Mouse (Mus musculus) CH12.LX (cell line): Measurements from ENCODE around the gene Il5. TPM values are rescaled to one million over a fixed set of nuclear protein-coding genes. Genes with fewer than 3 reads are reported as not detected.

Source experiments
- DNase-seq: peaks from one replicate; pipeline ENCODE4 v3.0.0-alpha.2; 2013; ENCODE audit errors: extremely low read depth
- H3K27ac ChIP-seq: 2 replicates; pipeline ENCODE4 v1.5.1; 2012; ENCODE audit warnings: low read depth, mild to moderate bottlenecking, control low read depth, moderate library complexity; ENCODE audit not compliant: insufficient read depth
- H3K27me3 ChIP-seq: replicated peaks from 2 replicates; pipeline ENCODE3; 2012; ENCODE audit warnings: inconsistent platforms
- H3K36me3 ChIP-seq, 2 experiments: replicated peaks in 1 of 2; 2 replicates each; pipeline versions ENCODE3 to v1.6.1; 2012; ENCODE audit warnings: inconsistent platforms in 1 of 2, low read length in 1 of 2, mild to moderate bottlenecking in 1 of 2, mixed read lengths in 1 of 2, moderate library complexity in 1 of 2; ENCODE audit not compliant: control insufficient read depth in 1 of 2, insufficient read depth in 1 of 2
- H3K4me1 ChIP-seq, 2 experiments: 2 replicates each; pipeline ENCODE4 v1.6.1; 2012; ENCODE audit warnings: inconsistent platforms in 1 of 2, moderate library complexity in 1 of 2; ENCODE audit not compliant: insufficient read depth in 2 of 2, control insufficient read depth in 1 of 2
- H3K4me2 ChIP-seq: 2 replicates; pipeline ENCODE4 v1.6.1; 2012; ENCODE audit warnings: low read depth, mild to moderate bottlenecking, control low read depth; ENCODE audit not compliant: poor library complexity, insufficient read depth, severe bottlenecking
- H3K4me3 ChIP-seq, 3 experiments: fragments of 150-350 bp in 1 of 3; sonication (generic) in 1 of 3; replicated peaks in 1 of 3; 2 replicates each; pipeline versions ENCODE3 to v1.5.1; 2011 to 2012; ENCODE audit warnings: low read depth in 2 of 3, low read length in 2 of 3, mild to moderate bottlenecking in 2 of 3, moderate library complexity in 2 of 3, control low read depth in 1 of 3, improper control_type of control experiment in 1 of 3, inconsistent platforms in 1 of 3, mixed read lengths in 1 of 3; ENCODE audit not compliant: poor library complexity in 1 of 3
- H3K79me2 ChIP-seq: replicated peaks from 2 replicates; pipeline ENCODE4 v1.6.1; 2012; ENCODE audit warnings: mild to moderate bottlenecking, moderate library complexity; ENCODE audit not compliant: control insufficient read depth, poor library complexity, insufficient read depth, severe bottlenecking; ENCODE audit errors: extremely low read depth
- H3K9ac ChIP-seq: 2 replicates; pipeline ENCODE4 v1.6.1; 2012; ENCODE audit warnings: low read depth, mild to moderate bottlenecking, control low read depth, moderate library complexity; ENCODE audit not compliant: insufficient read depth
- H3K9me3 ChIP-seq: replicated peaks from 2 replicates; pipeline ENCODE3; 2012; ENCODE audit warnings: low read length, inconsistent platforms, mixed read lengths
- BHLHE40 ChIP-seq: IDR thresholded peaks from 2 replicates; pipeline ENCODE4 v1.6.1; 2011; ENCODE audit warnings: mild to moderate bottlenecking, low read depth, low read length, improper control_type of control experiment
- CHD1 ChIP-seq: IDR thresholded peaks from 2 replicates; pipeline ENCODE4 v1.6.1; 2012; ENCODE audit warnings: low read depth, low read length, improper control_type of control experiment, inconsistent platforms
- CHD2 ChIP-seq: IDR thresholded peaks from 2 replicates; pipeline ENCODE4 v1.6.1; 2011; ENCODE audit warnings: low read length, improper control_type of control experiment
- CTCF ChIP-seq, 2 experiments: IDR thresholded peaks in 1 of 2; conservative IDR thresholded peaks in 1 of 2; 2 replicates each; pipeline ENCODE4 v1.5.1; 2011 to 2012; ENCODE audit warnings: low read depth in 2 of 2, low read length in 2 of 2, improper control_type of control experiment in 1 of 2, inconsistent platforms in 1 of 2, mild to moderate bottlenecking in 1 of 2, moderate library complexity in 1 of 2
- E2F4 ChIP-seq: IDR thresholded peaks from 2 replicates; pipeline ENCODE4 v1.6.1; 2011; ENCODE audit warnings: low read depth, low read length, improper control_type of control experiment; ENCODE audit not compliant: insufficient replicate concordance
- EP300 ChIP-seq: IDR thresholded peaks from 2 replicates; pipeline ENCODE4 v1.6.1; 2011; ENCODE audit warnings: low read length, improper control_type of control experiment
- ETS1 ChIP-seq: conservative IDR thresholded peaks from 2 replicates; pipeline ENCODE4 v1.6.1; 2012; ENCODE audit warnings: low read depth, mild to moderate bottlenecking, inconsistent platforms, low read length, improper control_type of control experiment, moderate library complexity
- HCFC1 ChIP-seq: IDR thresholded peaks from 2 replicates; pipeline ENCODE4 v1.6.1; 2012; ENCODE audit warnings: low read depth, mild to moderate bottlenecking, inconsistent platforms, low read length, improper control_type of control experiment
- JUN ChIP-seq: IDR thresholded peaks from 2 replicates; pipeline ENCODE4 v1.6.1; 2011; ENCODE audit warnings: low read depth, mild to moderate bottlenecking, low read length, improper control_type of control experiment, moderate library complexity; ENCODE audit not compliant: insufficient read depth
- JUND ChIP-seq: conservative IDR thresholded peaks from 2 replicates; pipeline ENCODE4 v1.6.1; 2011; ENCODE audit warnings: low read depth, low read length, improper control_type of control experiment
- MAFK ChIP-seq: IDR thresholded peaks from 2 replicates; pipeline ENCODE4 v1.6.1; 2011; ENCODE audit warnings: low read length, improper control_type of control experiment; ENCODE audit not compliant: insufficient replicate concordance
- MAX ChIP-seq: IDR thresholded peaks from 2 replicates; pipeline ENCODE4 v1.6.1; 2011; ENCODE audit warnings: low read length, improper control_type of control experiment
- MAZ ChIP-seq: IDR thresholded peaks from 2 replicates; pipeline ENCODE4 v1.6.1; 2012; ENCODE audit warnings: low read depth, mild to moderate bottlenecking, inconsistent platforms, low read length, improper control_type of control experiment, moderate library complexity
- MEF2A ChIP-seq: IDR thresholded peaks from 2 replicates; pipeline ENCODE4 v1.6.1; 2014; ENCODE audit warnings: low read depth, mild to moderate bottlenecking, inconsistent platforms, low read length, improper control_type of control experiment, borderline replicate concordance
- MYC ChIP-seq: IDR thresholded peaks from 2 replicates; pipeline ENCODE4 v1.6.1; 2011; ENCODE audit warnings: low read depth, mild to moderate bottlenecking, improper control_type of control experiment, low read length
- NRF1 ChIP-seq: IDR thresholded peaks from 2 replicates; pipeline ENCODE4 v1.6.1; 2014; ENCODE audit warnings: low read depth, mild to moderate bottlenecking, inconsistent platforms, low read length, improper control_type of control experiment, moderate library complexity
- PAX5 ChIP-seq: IDR thresholded peaks from 2 replicates; pipeline ENCODE4 v1.6.1; 2012; ENCODE audit warnings: low read length, inconsistent platforms, mixed read lengths
- POLR2A ChIP-seq: IDR thresholded peaks from 2 replicates; pipeline ENCODE4 v1.6.1; 2011; ENCODE audit warnings: low read depth, mild to moderate bottlenecking, improper control_type of control experiment, low read length
- RAD21 ChIP-seq: IDR thresholded peaks from 2 replicates; pipeline ENCODE4 v1.6.1; 2011; ENCODE audit warnings: low read depth, mild to moderate bottlenecking, low read length, improper control_type of control experiment, moderate library complexity
- RCOR1 ChIP-seq: conservative IDR thresholded peaks from 2 replicates; pipeline ENCODE4 v1.6.1; 2012; ENCODE audit warnings: low read depth, mild to moderate bottlenecking, inconsistent platforms, low read length, improper control_type of control experiment
- SMC3 ChIP-seq: IDR thresholded peaks from 2 replicates; pipeline ENCODE4 v1.6.1; 2011; ENCODE audit warnings: low read depth, low read length, improper control_type of control experiment
- TBP ChIP-seq: conservative IDR thresholded peaks from 2 replicates; pipeline ENCODE4 v1.6.1; 2011; ENCODE audit warnings: low read depth, low read length, improper control_type of control experiment
- TCF12 ChIP-seq: IDR thresholded peaks from 2 replicates; pipeline ENCODE4 v1.6.1; 2014; ENCODE audit warnings: low read depth, mild to moderate bottlenecking, inconsistent platforms, low read length, improper control_type of control experiment
- UBTF ChIP-seq: IDR thresholded peaks from 2 replicates; pipeline ENCODE4 v1.6.1; 2012; ENCODE audit warnings: low read depth, mild to moderate bottlenecking, inconsistent platforms, low read length, improper control_type of control experiment, moderate library complexity
- USF1 ChIP-seq: IDR thresholded peaks from 2 replicates; pipeline ENCODE4 v1.6.1; 2014; ENCODE audit warnings: low read depth, mild to moderate bottlenecking, inconsistent platforms, low read length, improper control_type of control experiment
- USF2 ChIP-seq: conservative IDR thresholded peaks from 2 replicates; pipeline ENCODE4 v1.6.1; 2011; ENCODE audit warnings: low read depth, low read length, improper control_type of control experiment
- ZC3H11A ChIP-seq: IDR thresholded peaks from 2 replicates; pipeline ENCODE4 v1.6.1; 2012; ENCODE audit warnings: low read depth, mild to moderate bottlenecking, inconsistent platforms, low read length, improper control_type of control experiment
- ZKSCAN1 ChIP-seq: IDR thresholded peaks from 2 replicates; pipeline ENCODE4 v1.6.1; 2012; ENCODE audit warnings: low read depth, inconsistent platforms, low read length, improper control_type of control experiment, borderline replicate concordance
- ZMIZ1 ChIP-seq: IDR thresholded peaks from 2 replicates; pipeline ENCODE4 v1.6.1; 2012; ENCODE audit warnings: low read depth, mild to moderate bottlenecking, inconsistent platforms, low read length, improper control_type of control experiment
- ZNF384 ChIP-seq: IDR thresholded peaks from 2 replicates; pipeline ENCODE4 v1.6.1; 2012; ENCODE audit warnings: low read depth, low read length, improper control_type of control experiment, inconsistent platforms
- dilution Hi-C: fragments of 300-500 bp; cut with MboI; formaldehyde crosslinking; loops from 2 replicates; pipeline ENCODE4 v1.14.3; 2020; ENCODE audit warnings: low sequenced_read_pairs; ENCODE audit not compliant: extremely low pct_unique_long_range_greater_than_20kb, extremely low pct_ligation_motif_present
- in situ Hi-C: fragments of 300-500 bp; cut with MboI; formaldehyde crosslinking; loops from 3 replicates; pipeline ENCODE4 v1.14.3; 2019; ENCODE audit warnings: low sequenced_read_pairs, low pct_ligation_motif_present, low pct_unique_long_range_greater_than_20kb, mixed read lengths
- polyA plus RNA-seq: library from polyadenylated mRNA; unstranded; fragments of >175 nt; gene quantifications from 2 replicates; pipeline ENCODE4 v1.2.1, GENCODE M21; 2012; ENCODE audit warnings: low read depth; ENCODE audit not compliant: insufficient read length
- total RNA-seq, 2 experiments: library from RNA; depleted of rRNA; stranded (reverse); fragments of 300-350 nt in 1 of 2; fragments of >200 nt in 1 of 2; gene quantifications; 2 replicates each; pipeline ENCODE4 v1.2.3; 2012 to 2014

Gene Il5
- total and polyA plus RNA-seq, 3 experiments = not detected

GRCm38 (mm10) chr11:53764581-53764980 is 44.0 kb downstream of the Il5 start:
- dilution Hi-C loops (no loop called here), in situ Hi-C loops (loop anchor here (5.0 kb wide), 2 partner anchors 33 to 78 kb away; no protein-coding TSS in a partner anchor)
- Histone ChIP-seq H3K79me2 (no peaks in the 10 kb centered on the region), H3K9me3 (no peaks in the 10 kb centered on the region), H3K4me1 (peaks cover 27 to 87% of the 10 kb centered on the region in 2 experiments), H3K36me3 (no peaks in the 10 kb centered on the region), H3K27ac (no peak overlapping the region), H3K4me3 (no peak overlapping the region), H3K9ac (no peak overlapping the region), H3K4me2 (no peak overlapping the region), H3K27me3 (peaks cover 7% of the 10 kb centered on the region)
- TF ChIP-seq USF2 = no peak
- TF ChIP-seq ETS1 = no peak
- TF ChIP-seq POLR2A = no peak
- no peak for TF ChIP-seq UBTF
- TF ChIP-seq SMC3 = no peak
- TF ChIP-seq ZKSCAN1 = no peak
- TF ChIP-seq ZNF384 = no peak
- no peak for TF ChIP-seq MYC
- no peak for TF ChIP-seq MAFK
- TF ChIP-seq RAD21 = no peak
- no peak for TF ChIP-seq ZMIZ1
- no peak for TF ChIP-seq JUND
- TF ChIP-seq E2F4 = no peak
- no peak for TF ChIP-seq BHLHE40
- TF ChIP-seq CHD2 = no peak
- no peak for DNase-seq

GRCm38 (mm10) chr11:53768422-53769184 is 48.0 kb downstream of the Il5 start:
- DNase-seq = peak; percentile 73
- no peaks in the 10 kb centered on the region for H3K27me3 ChIP-seq
- peaks cover 22 to 25% of the 10 kb centered on the region in 2 experiments for H3K36me3 ChIP-seq
- H3K27ac ChIP-seq = peak overlapping the region; percentile 94
- H3K4me2 ChIP-seq = peak overlapping the region; percentile 94
- in situ Hi-C loops (no loop called here), dilution Hi-C loops (no loop called here)
- H3K4me3 ChIP-seq = peak overlapping the region; percentile 31 to 77 (median 41)
- H3K4me1 ChIP-seq = peaks cover 28 to 73% of the 10 kb centered on the region in 2 experiments
- H3K9me3 ChIP-seq = no peaks in the 10 kb centered on the region
- H3K79me2 ChIP-seq = peaks cover 37% of the 10 kb centered on the region
- H3K9ac ChIP-seq = peak overlapping the region; percentile 58
- no peak for TF ChIP-seq CTCF (conservative IDR thresholded peaks at IDR 0.05 in 1 of 2, IDR thresholded peaks at IDR 0.05 in 1 of 2; ENCODE audit: low read depth in 2 of 2, low read length in 2 of 2)
- TF ChIP-seq SMC3 = peak; percentile 14; the same call in 1 of the 2 replicates
- no peak for TF ChIP-seq UBTF
- peak; percentile 19; the same call in 1 of the 2 replicates for TF ChIP-seq ZMIZ1
- 0 out of 2 replicates have a peak, but pooled peaks have one; percentile 35 for TF ChIP-seq TBP
- TF ChIP-seq RCOR1 = no peak
- TF ChIP-seq NRF1 = 0 out of 2 replicates have a peak, but pooled peaks have one; percentile 13
- TF ChIP-seq USF2 = peak; percentile 86
- peak; percentile 54; the same call in 1 of the 2 replicates for TF ChIP-seq MEF2A
- no peak for TF ChIP-seq MAFK
- TF ChIP-seq POLR2A = peak; percentile 38; the same call in 1 of the 2 replicates
- peak; percentile 84 for TF ChIP-seq USF1
- TF ChIP-seq PAX5 = no peak
- no peak; the same call in 1 of the 2 replicates for TF ChIP-seq JUN
- TF ChIP-seq ZC3H11A = no peak
- TF ChIP-seq TCF12 = peak; percentile 96
- TF ChIP-seq HCFC1 = no peak
- peak; percentile 66 for TF ChIP-seq MAX
- 0 out of 2 replicates have a peak, but pooled peaks have one; percentile 24 for TF ChIP-seq JUND
- peak; percentile 78; the same call in 1 of the 2 replicates for TF ChIP-seq ETS1
- TF ChIP-seq CHD1 = no peak
- peak; percentile 87 for TF ChIP-seq EP300
- TF ChIP-seq MAZ = no peak
- TF ChIP-seq MYC = peak; percentile 60; the same call in 1 of the 2 replicates
- TF ChIP-seq E2F4 = no peak
